Mouse (Mus musculus): Measurements from ENCODE around the gene Limch1.

Limch1 gene

DNA sequence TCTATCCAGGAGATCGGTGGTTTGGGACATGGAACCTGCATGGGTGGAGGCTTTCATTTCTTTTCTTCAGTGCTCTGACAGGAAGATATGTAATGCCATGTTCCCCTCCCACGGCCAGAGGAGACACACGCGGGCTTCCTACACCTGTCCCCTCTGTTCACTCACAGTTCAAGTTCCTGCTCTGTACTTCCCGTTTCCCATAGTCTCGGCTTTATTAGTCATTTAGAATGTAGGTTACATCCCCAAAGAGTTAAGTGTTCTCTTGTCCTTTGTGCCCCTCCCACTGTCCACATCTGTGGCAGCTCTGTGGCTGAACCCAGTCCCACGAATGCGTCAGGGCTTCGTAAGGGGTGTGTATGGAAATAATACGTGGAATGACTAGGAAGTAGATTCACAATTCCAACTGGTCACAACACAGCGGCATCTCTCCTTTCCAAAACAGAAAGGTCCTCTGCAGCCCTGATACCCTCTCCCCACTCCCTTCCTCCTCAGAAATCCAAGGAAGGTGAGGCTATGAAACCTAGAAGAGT is 126.0 kb downstream of the Limch1 start:
- DNase-seq (ENCODE audit: extremely low read depth, insufficient read length, low spot score) = no peak

GRCm38 (mm10) chr5:66872053-66872452 is 126.4 kb downstream of the Limch1 start:
- DNase-seq (ENCODE audit: extremely low read depth, insufficient read length, low spot score) = no peak

- no peak for DNase-seq (ENCODE audit: extremely low read depth, insufficient read length, low spot score)
These were observed 127.1 kb downstream of the Limch1 start for GRCm38 (mm10) chr5:66872681-66873080.

DNA sequence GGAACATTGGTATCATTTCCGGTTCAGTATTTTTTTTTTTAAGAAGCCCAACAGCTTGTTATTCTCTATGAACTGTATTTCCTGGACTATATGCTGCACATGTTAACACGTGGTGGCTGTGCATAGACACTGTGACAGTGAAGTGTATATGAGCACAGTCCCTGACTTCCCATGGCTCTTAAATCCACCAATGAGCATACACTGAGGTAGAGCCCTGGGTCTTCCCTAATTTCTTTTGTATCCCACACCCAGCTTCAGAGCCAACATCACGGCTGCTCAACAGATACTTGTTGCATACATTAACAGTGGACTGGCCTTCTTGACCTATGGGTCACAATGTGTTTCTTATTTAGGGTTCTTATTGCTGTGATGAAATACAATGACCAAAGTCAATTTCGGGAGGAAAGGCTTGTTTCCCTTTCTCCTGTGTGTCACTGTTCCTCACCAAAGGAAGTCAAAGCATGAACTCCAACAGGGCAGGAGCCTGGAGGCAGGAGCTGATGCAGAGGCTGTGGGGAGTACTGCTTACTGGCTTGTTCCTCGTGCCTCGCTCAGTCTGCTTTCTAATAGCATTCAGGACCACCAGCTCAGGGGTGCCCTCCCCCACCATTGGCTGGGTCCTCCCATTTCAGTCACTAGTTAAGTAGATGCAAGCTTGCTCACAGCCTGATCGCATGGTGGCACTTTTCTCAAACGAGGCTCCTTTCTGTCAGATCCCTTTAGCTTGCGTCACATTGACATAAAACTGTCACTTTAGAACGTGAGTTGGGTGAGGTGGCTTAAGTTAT is 130.6 kb downstream of the Limch1 start:
- DNase-seq (ENCODE audit: extremely low read depth, insufficient read length, low spot score) = no peak

DNA sequence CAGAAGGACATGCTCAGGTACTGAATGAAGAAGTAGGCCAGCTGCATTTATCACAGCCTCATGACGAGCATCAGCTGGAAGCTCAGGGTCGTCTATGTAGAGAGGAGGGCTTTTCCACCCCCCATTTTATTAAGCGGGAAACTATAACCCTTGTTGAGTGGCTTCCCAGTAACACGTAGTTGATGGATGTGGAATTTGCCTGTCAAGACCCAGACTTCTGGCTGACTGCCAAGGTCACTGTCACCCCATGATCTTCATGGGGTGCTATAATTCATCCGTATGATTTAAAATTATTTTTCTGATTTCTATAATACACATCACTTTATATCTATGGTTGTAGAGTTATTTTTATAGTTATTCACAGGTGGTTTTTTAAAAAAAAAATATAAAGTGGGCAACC is 131.4 kb downstream of the Limch1 start:
- DNase-seq (ENCODE audit: extremely low read depth, insufficient read length, low spot score) = no peak

DNA sequence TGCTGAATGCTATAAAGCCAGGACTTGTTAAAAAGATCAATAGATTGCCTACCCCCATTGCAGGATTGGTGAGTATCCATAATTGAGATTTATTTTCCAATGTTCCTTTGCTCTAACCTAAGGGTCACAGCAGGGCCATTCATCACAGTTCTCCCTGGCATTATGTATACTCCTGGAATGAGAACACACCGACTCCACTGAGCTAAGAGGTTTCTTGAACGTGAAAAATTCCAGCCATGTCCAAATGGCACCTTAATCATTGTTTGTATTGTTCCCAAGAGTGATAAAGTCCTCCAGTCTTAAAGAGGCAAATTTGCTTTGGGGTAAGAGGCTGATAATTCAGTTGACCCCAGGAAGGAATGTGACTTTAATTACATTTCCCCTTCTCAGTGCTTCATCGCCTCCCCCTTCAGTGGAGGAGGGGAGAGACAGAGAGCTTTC is 136.3 kb downstream of the Limch1 start:
- DNase-seq (ENCODE audit: extremely low read depth, insufficient read length, low spot score) = no peak

DNA sequence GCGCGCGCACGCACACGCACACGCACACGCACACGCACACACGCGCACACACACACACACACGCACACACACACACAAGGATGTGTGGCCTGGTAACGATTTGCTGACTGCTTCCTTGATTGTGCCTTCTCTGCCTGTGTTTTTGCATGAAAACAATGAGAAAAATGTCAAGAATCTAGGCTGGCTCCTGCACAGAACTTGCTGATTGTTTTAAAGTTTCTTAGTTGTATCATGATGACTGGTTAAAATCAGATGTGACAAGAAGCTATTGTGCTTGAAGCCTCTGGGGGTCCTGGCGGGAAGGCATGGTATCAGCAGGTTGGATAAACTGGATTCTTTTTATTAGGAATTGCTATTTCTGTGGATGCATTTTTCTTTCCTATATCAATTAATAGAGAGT is 137.1 kb downstream of the Limch1 start:
- DNase-seq (ENCODE audit: extremely low read depth, insufficient read length, low spot score) = no peak

GRCm38 (mm10) chr5:66884505-66884904 is 138.9 kb downstream of the Limch1 start:
- DNase-seq (ENCODE audit: extremely low read depth, insufficient read length, low spot score) = no peak

DNA sequence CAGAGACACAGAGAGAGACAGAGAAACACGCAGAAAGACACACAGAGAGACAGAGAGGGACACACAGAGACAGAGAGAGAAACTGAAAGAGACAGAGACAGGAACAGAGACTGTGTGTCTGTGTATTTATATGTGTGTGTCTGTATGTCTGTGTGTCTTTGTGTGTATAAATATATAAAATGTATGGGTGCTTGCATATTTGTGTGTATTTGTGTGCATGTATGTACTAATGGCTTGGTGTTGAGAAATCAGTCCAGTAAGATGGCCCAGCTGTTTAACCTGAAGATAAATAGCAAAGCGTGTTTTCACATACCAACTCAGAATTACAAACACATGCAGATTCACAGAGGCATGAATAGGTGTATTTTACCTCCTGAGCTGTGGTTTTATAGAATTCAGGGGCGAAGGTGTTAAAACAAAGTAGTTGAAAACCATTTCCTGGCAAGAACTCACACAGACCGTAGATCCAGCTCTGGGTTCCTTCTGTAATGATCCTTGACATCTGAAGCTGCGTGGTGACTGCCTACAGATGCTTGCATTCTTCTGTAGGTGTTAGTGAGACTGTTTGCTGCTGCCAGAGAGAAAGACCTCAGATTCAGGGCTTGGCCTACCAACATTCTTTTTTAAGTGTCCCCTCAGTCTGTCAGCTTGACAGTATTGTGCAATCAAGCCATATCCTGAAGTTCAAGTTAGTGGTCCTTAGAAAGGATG is 140.9 kb downstream of the Limch1 start:
- no peak for DNase-seq (ENCODE audit: extremely low read depth, insufficient read length, low spot score)

- DNase-seq (ENCODE audit: extremely low read depth, insufficient read length, low spot score) = no peak
These were observed 142.4 kb downstream of the Limch1 start for GRCm38 (mm10) chr5:66888061-66888460.

DNA sequence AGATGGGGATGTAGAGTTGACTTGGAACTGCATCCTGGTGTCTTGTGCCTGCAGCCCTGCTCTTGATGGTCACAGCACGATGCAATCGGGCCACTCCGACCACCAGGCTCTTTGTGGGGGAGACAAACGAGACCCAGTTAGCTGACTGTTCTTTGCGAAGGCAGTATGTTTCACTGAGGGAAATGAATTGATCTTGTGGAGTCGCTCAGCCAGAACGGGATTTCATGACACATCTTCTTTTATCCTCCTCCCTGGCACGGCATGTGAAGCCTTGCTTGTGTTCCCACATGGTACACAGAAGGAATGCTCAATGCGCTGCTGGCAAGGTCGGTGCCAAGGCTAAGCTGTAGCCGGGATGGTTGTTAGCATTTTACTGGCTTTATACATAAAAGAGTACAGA is 143.7 kb downstream of the Limch1 start:
- no peak for DNase-seq (ENCODE audit: extremely low read depth, insufficient read length, low spot score)

- no peak for DNase-seq (ENCODE audit: extremely low read depth, insufficient read length, low spot score)
These were observed 150.0 kb downstream of the Limch1 start for GRCm38 (mm10) chr5:66895440-66896120.

DNA sequence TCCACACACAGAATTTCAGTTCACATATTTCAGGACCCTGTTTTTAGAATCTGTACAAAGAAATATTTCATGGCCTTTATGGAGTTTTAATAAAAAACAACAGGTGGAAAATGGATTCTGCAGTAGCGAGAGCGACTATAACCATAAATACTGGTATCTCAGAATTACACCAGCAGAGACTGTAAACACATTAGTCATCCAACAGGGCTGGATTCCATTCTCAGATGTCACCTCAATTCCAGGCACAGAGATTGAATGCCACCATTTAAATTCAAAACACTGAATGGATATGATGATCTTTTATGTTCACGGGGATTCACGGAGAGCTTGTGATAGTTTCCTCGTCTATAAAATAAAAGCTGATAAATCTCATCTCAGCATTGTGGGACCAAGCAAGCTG is 152.0 kb downstream of the Limch1 start:
- no peak for DNase-seq (ENCODE audit: extremely low read depth, insufficient read length, low spot score)

GRCm38 (mm10) chr5:66898252-66898651 is 152.6 kb downstream of the Limch1 start:
- no peak for DNase-seq (ENCODE audit: extremely low read depth, insufficient read length, low spot score)

GRCm38 (mm10) chr5:66898811-66899430 is 153.3 kb downstream of the Limch1 start:
- no peak for DNase-seq (ENCODE audit: extremely low read depth, insufficient read length, low spot score)

DNA sequence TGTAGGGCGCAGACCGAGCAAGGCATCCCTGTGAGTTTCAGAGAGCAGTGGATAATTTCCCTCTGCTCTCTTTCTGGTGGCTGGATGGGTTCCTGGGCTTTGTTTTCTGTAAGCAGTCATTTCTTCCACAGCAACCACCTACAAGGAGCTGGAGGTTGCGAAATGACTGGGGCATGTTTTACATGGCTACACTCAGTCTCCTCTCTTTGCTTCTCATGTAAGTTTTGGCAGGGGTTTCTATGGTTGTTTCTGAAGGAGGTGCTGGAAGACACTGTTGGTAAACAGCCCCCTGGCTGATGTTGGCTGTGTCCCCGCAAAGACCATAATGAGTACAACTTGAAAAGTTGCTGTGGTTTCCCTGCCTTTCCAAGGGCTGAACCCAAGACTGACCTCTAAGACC is 155.5 kb downstream of the Limch1 start:
- no peak for DNase-seq (ENCODE audit: extremely low read depth, insufficient read length, low spot score)

GRCm38 (mm10) chr5:66904835-66905234 is 159.2 kb downstream of the Limch1 start:
- no peak for DNase-seq (ENCODE audit: extremely low read depth, insufficient read length, low spot score)

GRCm38 (mm10) chr5:66908883-66909282 is 163.3 kb downstream of the Limch1 start:
- DNase-seq (ENCODE audit: extremely low read depth, insufficient read length, low spot score) = no peak

- DNase-seq (ENCODE audit: extremely low read depth, insufficient read length, low spot score) = no peak
These were observed 164.3 kb downstream of the Limch1 start for GRCm38 (mm10) chr5:66909962-66910361.

- DNase-seq (ENCODE audit: extremely low read depth, insufficient read length, low spot score) = no peak
These were observed 165.0 kb downstream of the Limch1 start for GRCm38 (mm10) chr5:66910610-66911009.

DNA sequence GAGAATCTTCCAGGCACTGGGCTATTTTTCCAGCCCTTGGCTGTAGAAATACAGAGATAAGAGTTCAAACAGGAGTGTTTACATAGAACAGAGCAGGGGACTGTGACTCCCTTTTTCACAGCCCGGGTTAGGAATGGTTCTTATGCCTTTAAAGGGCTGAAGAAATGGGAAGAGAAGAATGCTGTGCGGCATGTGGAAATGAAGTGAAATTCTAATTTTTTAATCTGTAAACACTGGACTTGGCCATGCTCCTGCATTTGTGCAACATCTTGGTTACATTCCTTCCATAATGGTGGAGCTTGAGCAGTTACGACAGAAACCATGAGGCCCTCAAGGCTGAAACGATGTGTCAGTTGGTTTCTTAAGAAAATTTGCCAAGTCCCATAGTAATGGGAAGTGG is 165.4 kb downstream of the Limch1 start:
- no peak for DNase-seq (ENCODE audit: extremely low read depth, insufficient read length, low spot score)

Data from 3134 (cell line).